Mouse (Mus musculus) 3T3-L1 (cell line): ENCODE data around the gene Crlf1.
A peak's percentile ranks its signal among the peaks of the same experiment; 100 is the strongest.

Experiments
- DNase-seq: peaks from one replicate; pipeline ENCODE4 v3.0.0-alpha.2; 2015; ENCODE audit warnings: low read depth, low spot score

Crlf1 gene

GRCm38 (mm10) chr8:70492664-70493640, at the start of gene Crlf1:
Gene Crlf1, plus strand, starts transcription at chr8:70493158.
- DNase-seq = no peak

- peak; percentile 40 for DNase-seq
These were observed 49.6 kb upstream of the Crlf1 start for GRCm38 (mm10) chr8:70443326-70443725.

GRCm38 (mm10) chr8:70445988-70446387, 47.0 kb upstream of the Crlf1 start:
- DNase-seq = no peak

- peak; percentile 66 for DNase-seq
These were observed 45.1 kb upstream of the Crlf1 start for GRCm38 (mm10) chr8:70447639-70448420.

GRCm38 (mm10) chr8:70452196-70452966, 40.6 kb upstream of the Crlf1 start:
- no peak for DNase-seq

- DNase-seq = no peak
These were observed 39.1 kb upstream of the Crlf1 start for GRCm38 (mm10) chr8:70453852-70454251.

- DNase-seq = no peak
These were observed 36.0 kb upstream of the Crlf1 start for GRCm38 (mm10) chr8:70456996-70457395.

GRCm38 (mm10) chr8:70457882-70458281, 35.1 kb upstream of the Crlf1 start:
- no peak for DNase-seq

- DNase-seq = peak; percentile 62
These were observed 34.5 kb upstream of the Crlf1 start for GRCm38 (mm10) chr8:70458462-70458861.

GRCm38 (mm10) chr8:70459636-70460035, 33.3 kb upstream of the Crlf1 start:
- DNase-seq = no peak

- no peak for DNase-seq
These were observed 32.8 kb upstream of the Crlf1 start for GRCm38 (mm10) chr8:70460199-70460598.

- peak; percentile 72 for DNase-seq
These were observed 32.4 kb upstream of the Crlf1 start for GRCm38 (mm10) chr8:70460606-70461005.

- DNase-seq = peak; percentile 90
These were observed 31.0 kb upstream of the Crlf1 start for GRCm38 (mm10) chr8:70461765-70462515.

GRCm38 (mm10) chr8:70462516-70462813, 30.5 kb upstream of the Crlf1 start:
- DNase-seq = no peak

GRCm38 (mm10) chr8:70463306-70463705, 29.7 kb upstream of the Crlf1 start:
- no peak for DNase-seq

GRCm38 (mm10) chr8:70464162-70464561, 28.8 kb upstream of the Crlf1 start:
- DNase-seq = no peak

GRCm38 (mm10) chr8:70465701-70466100, 27.3 kb upstream of the Crlf1 start:
- DNase-seq = no peak

- DNase-seq = no peak
These were observed 26.7 kb upstream of the Crlf1 start for GRCm38 (mm10) chr8:70466305-70466704.

GRCm38 (mm10) chr8:70466771-70467170, 26.2 kb upstream of the Crlf1 start:
- peak; percentile 49 for DNase-seq

- no peak for DNase-seq
These were observed 25.7 kb upstream of the Crlf1 start for GRCm38 (mm10) chr8:70467229-70467725.

GRCm38 (mm10) chr8:70467907-70468306, 25.1 kb upstream of the Crlf1 start:
- no peak for DNase-seq
